Mouse (Mus musculus) layer of hippocampus, adult 9-11 months (tissue): Measurements from ENCODE around the gene Kcng3.
A peak's percentile ranks its signal among the peaks of the same experiment; 100 is the strongest.

ENCODE experiments used
- DNase-seq: peaks from one replicate; pipeline ENCODE4 v3.0.0; 2022

Kcng3 gene

DNA sequence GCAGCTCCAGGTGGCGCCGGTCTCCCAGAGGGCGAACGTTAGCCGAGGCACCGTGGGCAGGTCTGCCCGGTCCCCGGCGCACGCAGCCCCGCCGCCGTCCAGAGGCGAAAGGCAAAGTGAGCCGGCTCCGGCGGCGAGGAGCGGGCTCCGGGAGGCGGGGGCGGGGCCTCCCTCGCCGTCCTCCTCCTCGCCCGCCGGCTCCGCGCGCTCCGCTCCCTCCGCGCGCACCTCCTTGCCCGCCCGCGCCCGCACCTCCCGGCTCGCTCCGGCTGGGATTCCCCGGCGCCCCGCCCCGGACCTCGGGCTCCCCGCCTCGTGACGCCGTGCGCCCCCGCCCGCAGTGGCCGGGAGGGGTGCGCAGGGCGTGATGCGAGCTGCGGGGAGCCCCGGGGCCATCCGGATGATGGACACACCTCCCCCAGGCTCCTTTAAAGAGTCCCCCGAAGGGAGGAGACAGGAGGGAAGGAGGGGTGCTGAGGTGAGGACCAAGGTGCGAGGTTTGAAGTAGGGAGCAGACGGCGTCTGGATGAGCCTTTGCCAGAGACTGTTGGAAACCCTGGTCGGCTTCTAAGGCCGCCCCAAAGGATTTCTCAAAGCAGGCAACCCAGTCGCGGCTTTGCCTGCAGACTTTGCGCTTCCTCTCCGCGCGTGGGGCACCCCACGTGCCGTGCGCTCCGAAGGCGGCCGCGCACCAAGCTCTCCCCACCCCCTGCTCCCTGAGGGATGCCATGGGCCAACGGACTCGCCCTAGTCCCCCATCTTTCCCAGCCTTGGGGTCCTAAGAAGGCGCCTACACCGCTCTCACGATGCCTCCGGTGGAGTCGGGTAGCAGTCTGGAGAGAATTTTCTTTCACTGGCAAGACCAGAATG lies at the start of gene Kcng3:
Kcng3 (minus strand) TSS at position 113 of the 870 bp plus-strand sequence.
- DNase-seq: no peak

DNA sequence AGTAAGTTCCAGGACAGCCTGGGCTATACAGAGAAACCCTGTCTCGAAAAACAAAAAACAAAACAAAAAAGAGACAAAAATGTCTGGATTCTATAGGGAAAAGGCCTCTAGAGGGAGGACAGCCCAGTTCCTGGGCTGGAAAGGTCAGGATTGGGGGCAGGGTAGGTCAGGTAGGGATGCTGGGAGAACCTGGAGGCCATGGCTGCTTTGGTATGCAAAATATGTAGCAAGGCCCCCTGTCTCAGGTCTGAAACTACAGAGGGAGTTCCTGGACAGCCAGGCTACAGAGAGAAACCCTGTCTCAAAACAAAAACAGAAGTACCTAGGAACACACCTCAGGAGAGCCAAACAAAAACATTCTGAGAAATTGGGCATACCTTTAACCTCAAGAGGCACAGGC lies 45.7 kb upstream of the Kcng3 start:
- no peak for DNase-seq

DNA sequence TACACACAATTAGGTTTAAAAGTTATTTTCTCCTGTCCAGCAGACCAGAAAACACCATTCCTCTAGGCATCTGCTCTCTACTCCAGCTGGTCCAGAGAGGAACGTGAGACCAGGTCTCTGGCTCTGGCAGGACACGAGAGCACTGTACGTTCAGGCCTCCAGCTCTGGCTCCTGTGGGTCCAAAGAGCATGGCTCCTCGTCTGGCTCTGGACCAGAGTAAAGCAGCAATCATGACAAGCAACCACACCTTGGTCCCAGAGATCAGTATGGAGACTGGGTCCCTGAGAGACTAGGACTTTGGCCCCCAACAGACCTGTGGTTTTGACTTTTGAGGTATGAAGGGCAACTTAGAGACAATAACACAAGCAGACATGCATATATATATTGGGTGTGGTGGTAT lies 41.0 kb upstream of the Kcng3 start:
- DNase-seq: no peak

DNA sequence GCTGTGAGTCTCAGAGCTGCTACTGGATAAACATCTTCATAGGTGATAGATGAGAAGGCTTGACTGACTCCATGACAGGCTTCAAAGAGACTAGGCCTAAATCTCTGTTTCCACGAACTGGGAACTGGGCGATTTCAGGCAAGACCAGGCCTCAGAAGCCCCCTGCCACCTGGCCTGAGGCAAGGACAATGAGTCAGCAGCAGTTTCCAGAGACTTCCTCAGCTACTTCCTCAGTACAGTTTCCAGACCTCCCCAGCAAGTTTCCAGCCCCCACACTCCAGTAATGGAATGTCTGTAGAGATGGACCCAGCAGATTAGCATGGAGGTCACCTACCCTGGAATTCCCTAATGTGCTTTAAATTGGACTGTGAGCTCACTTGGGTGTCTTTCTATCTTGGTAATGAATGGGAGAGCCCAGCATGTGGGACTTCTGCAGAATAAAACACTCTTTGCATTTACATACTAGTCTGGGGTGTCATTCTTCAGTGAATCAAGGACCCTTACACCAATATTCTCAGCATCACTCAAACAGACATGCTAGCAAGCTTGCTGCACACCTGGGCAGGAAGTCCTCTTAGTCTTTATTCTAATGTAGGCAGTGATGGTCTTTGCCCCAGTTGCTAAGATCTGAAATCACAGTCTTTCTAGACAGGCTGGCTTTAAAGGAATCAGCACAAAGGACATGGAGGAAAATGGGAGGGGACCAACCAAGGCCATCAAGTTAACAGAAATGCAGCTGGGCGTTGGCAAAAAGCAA lies 36.4 kb upstream of the Kcng3 start:
- no peak for DNase-seq

DNA sequence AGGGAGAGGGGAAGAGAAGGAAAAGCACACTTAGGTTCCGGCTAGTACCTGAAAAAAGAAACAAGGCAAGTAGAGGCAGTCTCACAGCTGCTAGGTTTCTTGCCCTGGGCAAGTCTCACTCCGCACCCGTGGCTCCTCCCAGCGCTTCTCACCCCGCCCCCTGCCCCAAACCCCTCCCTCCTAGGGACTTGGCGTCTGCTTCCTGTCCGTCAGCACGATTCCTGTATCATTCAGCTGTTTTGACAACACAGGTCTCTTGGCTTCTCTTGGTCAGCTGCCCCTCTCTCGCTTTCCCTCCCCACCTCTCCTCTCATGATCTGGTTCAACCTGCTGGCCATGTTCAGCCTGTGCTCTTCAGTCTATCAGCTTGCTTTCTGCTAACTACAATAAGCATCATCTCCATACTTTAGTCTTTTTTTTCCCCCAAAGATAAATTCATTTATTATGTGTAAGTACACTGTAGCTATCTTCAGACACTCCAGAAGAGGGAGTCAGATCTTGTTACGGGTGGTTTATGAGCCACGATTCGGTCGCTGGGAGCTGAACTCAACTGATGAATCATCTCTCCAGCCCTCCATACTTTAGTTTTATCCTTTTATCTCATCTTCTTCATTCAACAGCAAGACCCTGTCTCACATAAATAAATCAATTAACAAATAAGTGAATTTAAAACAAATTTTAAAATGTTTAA lies 35.0 kb upstream of the Kcng3 start:
- DNase-seq: no peak

DNA sequence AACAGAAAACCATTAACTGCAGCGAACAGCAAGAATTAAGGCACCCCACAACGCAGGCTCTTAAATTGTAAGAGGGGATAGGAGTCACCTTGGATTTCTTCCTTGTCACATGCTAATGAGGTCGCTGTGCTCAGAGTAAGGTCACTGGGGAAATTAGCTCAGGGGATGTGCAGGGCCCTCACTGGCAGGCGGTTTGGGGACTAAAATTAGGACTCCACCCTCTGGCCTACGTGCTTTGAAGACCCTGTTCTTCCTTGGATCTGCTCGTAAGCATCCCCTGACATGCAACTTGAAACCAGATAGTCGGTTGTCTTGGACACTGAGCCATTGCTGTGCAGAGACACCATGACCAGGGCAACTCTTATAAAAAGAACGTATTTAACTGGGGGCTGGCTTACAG lies 33.1 kb upstream of the Kcng3 start:
- DNase-seq: no peak

DNA sequence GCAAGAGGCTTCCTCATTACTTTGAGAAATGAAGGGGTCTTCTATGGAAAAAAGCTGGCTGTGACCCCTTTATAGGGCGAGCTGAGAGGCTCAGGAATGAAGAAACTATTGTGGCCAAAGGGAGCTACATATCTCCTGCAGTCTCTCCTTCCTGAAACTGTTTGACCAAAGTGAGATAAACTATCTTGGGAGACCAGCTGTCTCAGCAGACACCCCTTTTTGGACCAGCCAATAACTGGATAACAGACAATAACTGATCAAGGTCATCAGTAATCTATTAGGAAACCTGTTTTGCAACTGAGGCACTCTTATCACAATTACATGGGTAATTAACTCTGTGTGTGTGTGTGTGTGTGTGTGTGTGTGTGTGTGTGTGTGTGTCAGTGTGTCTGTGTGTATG lies 27.2 kb upstream of the Kcng3 start:
- no peak for DNase-seq

DNA sequence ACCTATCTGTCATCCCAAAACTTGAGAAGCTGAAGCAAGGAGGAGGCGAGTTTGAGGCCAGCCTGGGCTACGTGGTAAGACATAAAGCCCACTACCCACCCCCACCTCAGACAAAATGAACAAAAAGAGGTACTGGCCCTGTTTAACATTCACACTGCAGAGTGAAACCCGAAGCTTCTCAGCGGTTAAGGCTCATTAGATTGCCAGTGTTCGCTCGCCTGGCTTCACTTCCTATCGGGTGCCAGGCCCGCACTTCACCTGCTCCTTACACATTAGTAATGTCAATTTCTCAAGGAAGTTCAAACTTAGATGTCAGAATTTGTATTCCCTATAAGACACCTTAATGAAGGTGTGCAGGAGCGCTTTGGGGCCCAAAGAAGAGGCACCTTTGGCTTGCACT lies 25.7 kb upstream of the Kcng3 start:
- no peak for DNase-seq

DNA sequence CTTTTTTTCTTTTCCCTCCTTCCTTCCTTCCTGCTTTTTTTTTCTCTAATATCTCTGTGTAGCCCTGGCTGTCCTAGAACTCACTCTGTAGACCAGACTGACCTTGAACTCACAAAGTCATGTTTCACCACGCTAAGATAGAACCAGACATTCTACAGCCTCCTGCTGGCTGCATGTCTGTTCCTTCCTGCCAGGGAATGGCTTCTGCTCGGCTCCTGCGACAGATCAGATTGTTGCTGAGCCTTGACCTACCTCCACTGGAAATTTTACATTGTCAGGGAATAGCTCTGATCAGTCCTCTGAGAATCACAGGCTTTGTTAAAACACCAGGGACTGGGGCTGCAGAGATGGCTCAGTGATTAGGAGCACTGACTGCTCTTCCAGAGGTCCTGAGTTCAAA lies 24.0 kb upstream of the Kcng3 start:
- DNase-seq: no peak

DNA sequence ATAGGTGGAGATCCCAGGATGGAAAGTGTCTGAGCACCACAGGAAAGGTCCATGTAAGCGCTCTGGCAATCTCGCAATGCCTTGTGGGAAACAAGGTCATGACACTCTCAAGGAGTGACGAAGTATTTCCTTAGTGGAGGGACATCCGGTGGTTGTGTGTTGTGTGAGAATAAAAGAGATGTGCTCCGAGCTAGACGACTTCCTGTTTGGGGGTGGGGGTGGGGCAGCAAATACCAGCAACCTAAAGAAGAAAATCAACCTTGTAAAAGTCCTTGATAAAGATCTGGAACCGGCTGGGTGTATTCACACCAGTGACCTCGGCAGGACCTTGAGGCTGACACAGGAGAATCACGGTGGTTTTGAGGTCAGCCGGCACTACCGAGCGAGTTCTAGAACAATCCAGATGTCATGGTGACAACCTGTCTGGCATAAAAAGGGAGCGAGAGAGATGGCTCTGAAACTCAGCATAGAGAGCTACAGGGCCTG lies 23.0 kb upstream of the Kcng3 start:
- no peak for DNase-seq

DNA sequence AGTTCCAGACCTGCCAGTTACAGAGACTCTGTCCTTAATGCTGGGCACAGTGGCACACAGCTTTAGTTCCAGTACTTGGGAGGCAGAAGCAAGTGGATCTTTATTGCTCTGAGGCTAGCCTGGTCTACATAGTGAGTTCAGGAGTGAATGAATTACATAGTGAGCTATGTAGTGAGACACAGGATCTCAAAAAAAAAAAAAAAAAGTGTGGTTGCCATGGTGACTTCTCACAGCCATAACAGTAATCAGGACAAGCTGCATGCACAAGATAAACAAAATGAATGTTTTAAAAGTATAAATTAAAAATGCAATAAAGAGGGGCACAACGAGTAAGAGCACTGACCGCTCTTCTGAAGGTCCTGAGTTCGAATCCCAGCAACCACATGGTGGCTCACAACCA lies 21.9 kb upstream of the Kcng3 start:
- no peak for DNase-seq

DNA sequence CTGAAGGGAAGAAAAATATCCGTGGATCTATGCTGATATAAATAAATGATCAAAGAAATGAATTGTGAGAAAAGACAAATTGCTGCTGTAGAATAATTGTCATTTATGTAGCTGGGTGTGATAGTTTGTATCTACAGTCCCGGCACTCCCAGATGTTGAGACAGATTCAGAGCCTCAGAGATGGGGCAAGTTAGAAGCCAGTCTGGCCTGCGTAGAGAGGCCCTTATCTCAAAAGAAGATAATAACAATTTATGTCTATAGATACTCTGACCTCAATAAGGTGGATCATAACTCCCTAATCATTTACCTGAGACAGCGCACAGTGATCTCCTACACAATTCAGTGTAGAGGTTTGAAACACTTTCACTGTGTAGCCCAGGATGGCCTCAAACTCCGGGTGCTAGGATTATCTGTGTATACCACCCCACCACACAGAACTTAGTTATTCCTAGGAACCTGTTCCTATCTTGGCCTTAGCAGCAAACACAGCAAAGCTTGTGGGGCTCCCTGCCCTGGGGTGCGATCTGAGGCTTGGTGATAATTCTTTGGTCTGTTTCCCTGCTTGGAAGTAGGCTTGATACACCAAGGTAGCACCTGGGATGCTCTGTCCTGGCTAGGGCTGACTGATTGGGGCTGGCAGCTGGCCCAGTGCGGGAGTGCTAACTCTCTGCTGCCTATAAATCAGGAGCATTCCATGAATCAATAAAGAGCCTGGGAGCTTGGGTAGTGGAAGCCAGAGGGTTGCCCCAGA lies 19.4 kb upstream of the Kcng3 start:
- no peak for DNase-seq

DNA sequence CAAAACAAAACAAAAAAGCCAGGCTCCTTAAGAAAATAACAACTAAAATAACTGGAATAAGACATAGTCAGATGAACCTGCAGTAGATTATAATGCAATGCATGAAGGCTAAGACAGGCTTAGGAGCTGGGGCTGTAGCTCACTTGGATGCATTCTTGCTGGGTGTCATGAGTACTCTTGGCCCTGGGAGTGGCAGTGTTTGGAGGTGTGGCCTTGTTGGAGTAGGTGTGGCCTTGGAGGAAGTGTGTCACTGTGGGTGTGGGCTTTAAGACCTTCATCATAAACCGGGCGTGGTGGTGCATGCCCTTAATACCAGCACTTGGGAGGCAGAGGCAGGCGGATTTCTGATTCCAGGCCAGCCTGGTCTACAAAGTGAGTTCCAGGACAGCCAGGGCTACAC lies 18.3 kb upstream of the Kcng3 start:
- DNase-seq: no peak

DNA sequence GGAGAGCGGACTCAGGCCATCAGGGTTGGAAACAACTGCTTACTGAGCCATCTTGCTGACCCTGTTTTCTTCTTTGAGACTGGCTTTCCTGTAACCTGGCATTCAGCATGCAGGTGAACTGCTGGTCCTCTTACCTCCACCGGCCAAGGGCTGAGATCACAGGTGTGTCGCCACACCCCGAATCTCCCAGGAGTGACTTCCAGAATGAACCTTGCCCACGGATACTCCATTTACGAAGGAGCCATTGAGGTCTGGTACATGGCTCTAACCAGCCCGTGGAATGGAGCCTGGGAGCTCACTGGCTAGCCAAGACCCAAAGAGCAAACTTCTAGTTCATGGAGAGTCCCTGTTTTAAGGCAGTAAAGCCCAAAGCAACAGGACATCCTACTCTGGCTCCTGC lies 15.7 kb upstream of the Kcng3 start:
- DNase-seq: no peak

DNA sequence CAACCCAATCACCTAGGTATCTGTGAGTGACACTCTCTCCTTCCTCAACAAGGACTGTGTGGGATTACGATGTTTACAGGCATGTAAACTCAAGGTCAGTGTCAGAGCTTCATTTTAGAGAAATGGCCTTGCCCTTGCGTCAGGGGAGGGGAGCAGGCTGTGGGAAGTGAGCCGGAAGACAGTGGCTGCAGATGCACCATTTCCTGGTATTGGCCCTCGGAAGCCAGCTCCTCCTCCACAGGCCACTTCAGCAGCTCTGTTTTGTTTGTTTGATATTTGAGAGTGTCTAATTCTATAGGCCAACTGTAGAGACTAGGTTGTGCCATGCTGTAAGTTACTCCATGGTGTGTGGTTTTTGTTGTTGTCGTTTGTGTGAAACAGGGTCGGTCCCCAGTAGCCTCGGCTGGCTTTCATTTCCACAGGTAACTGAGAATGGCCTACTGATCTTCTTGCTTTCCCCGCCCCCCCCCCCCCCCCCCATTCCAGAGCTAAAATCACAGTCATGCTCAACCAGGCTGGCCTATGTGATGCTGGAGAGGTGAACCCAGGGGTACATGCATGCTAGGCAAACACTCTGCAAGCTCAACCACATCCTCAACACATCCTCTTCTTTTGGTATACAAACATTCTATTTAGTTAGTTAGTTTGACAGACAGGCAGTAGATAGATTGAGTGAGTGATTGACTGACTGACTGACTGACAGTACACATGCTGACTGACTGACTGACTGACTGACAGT lies 14.9 kb upstream of the Kcng3 start:
- DNase-seq: no peak

DNA sequence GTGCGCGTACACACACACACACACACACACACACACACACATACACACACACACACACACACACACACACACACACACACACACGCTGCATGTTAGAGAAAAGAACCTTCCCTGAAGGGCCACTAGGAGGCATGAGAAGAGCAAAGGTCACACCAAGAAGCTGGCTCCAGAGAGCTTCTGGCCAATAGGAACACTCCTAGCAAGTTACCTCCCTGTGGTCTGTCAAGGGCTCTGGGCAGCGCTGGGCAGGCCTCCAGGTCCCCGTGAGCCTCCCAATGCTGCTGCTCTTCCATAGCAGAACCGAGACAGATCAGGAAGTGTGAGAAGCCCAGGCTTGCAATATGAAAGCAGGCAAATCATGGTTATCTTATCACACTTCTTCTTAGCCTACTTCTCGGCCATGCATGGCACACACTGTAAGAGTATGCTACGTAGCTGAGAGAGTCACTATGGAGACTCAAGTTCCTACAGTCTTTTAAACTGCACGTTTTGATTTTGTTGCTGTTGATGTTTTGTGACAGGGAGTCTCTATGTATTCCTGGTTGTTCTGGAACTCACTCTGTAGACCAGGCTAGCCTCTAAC lies 13.6 kb upstream of the Kcng3 start:
- DNase-seq: no peak

DNA sequence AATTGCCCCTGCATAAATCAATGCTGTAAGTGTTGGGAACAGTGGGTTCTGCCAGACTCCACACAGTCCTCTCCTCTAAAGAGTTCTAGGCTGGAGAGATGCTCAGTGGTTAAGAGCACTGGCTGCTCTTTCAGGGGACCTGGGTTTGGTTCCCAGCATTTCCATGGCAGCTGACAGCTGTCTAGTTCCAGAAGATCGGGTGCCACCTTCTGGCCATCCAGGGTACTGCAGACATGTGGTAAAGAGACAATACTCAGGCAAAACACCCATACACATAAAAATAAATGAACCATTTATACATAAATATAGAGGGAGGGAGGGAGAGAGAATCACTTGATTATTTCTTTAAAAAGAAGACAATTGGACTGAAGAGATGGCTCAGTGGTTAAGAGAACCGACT lies 5.7 kb upstream of the Kcng3 start:
- DNase-seq: no peak

DNA sequence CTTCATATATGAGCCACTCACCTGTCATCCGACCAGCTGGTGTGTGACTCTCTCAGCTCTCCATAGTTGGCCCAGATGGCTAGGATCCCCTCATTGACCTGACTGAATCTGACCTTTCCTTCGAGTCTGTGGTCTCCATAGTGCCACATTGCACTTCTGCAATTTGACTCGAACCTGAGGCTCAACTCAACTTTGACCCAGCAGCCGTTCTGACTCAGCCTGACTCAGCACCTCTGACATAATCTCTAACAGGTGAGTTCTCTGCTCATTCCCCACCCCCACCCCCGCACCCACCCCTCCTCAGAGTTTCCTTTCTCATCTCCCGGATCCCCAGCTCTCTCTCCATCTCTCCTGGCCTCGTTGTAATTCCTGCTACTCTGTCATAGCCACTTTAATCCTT lies 4.7 kb upstream of the Kcng3 start:
- no peak for DNase-seq

DNA sequence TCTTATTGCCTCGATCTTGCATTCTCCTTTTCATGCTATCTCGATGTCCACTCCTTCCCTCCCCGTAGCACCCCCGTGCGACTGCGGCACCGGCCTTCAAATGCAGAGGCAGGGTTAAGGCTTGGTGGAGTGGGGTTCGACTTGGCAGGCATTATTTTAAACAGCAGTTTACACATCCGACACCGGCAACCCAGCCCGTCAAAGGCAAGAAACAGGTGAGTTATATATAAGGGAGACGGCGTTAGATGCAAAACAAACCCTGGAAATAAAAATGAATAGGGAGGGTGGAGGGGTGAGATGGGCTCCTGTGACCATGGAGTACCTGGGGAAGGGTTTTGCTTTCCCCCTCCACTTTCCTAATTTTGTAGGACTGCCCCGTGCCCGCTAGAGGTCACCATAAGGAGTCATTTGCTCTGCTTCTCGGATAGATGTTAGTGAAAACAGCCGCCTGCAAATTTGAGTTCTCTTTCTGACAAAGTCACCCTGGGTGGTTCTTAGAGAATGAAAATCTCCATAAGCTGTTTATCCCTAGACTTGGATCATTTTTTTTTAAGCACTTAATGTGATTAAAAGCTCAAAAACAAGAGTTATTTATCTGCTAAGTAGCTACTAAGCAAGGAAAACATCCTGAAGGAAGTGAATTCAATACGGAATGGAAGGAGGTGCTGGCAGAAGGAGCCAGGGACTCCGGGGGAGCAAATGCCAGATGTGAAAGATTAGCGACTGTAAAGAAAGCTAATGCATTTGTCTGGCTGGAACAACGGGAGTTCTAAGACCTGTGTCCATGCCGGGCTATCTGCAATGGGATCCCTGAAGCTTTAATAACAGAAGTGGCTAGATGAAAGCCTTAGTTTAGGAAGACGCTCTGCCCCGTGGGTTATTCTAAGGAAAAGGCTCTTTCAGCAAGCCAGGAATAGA lies 1.2 kb upstream of the Kcng3 start:
- peak; percentile 50 for DNase-seq
